Mouse (Mus musculus) neural tube, embryonic 10.5 days (tissue): ENCODE data around the gene Lrrc29.

Source experiments
- DNase-seq: peaks from one replicate; pipeline ENCODE4 v3.0.0-alpha.2; 2017; ENCODE audit warnings: low spot score; ENCODE audit errors: extremely low spot score

The Lrrc29 gene

GRCm38 (mm10) chr8:105345061-105345975, 19.2 kb upstream of the Lrrc29 start:
- DNase-seq, result no peak

GRCm38 (mm10) chr8:105343791-105344574, 17.9 kb upstream of the Lrrc29 start:
- no peak for DNase-seq

GRCm38 (mm10) chr8:105342768-105343167, 16.7 kb upstream of the Lrrc29 start:
- DNase-seq, result no peak

GRCm38 (mm10) chr8:105341399-105341798, 15.3 kb upstream of the Lrrc29 start:
- DNase-seq, result no peak

GRCm38 (mm10) chr8:105339886-105340635, 14.0 kb upstream of the Lrrc29 start:
- no peak for DNase-seq

GRCm38 (mm10) chr8:105338992-105339391, 12.9 kb upstream of the Lrrc29 start:
- DNase-seq, result no peak

GRCm38 (mm10) chr8:105336373-105337130, 10.5 kb upstream of the Lrrc29 start:
- DNase-seq, result no peak

GRCm38 (mm10) chr8:105332523-105332922, 6.4 kb upstream of the Lrrc29 start:
- DNase-seq, result no peak

- DNase-seq, result no peak
Measured at GRCm38 (mm10) chr8:105331931-105332330, 5.9 kb upstream of the Lrrc29 start.

GRCm38 (mm10) chr8:105331469-105331868, 5.4 kb upstream of the Lrrc29 start:
- DNase-seq, result no peak

GRCm38 (mm10) chr8:105330325-105330724, 4.2 kb upstream of the Lrrc29 start:
- no peak for DNase-seq

GRCm38 (mm10) chr8:105326968-105327367, 890 bp upstream of the Lrrc29 start:
- no peak for DNase-seq

GRCm38 (mm10) chr8:105325641-105326093, 411 bp downstream of the Lrrc29 start:
- no peak for DNase-seq

GRCm38 (mm10) chr8:105323183-105323582, 2.9 kb downstream of the Lrrc29 start:
- DNase-seq, result no peak

GRCm38 (mm10) chr8:105318662-105319190, 7.4 kb downstream of the Lrrc29 start:
- no peak for DNase-seq

GRCm38 (mm10) chr8:105317941-105318340, 8.1 kb downstream of the Lrrc29 start:
- no peak for DNase-seq

- no peak for DNase-seq
Measured at GRCm38 (mm10) chr8:105315073-105315769, 10.9 kb downstream of the Lrrc29 start.

GRCm38 (mm10) chr8:105313622-105314402, 12.3 kb downstream of the Lrrc29 start:
- no peak for DNase-seq

- DNase-seq, result no peak
Measured at GRCm38 (mm10) chr8:105312891-105313481, 13.1 kb downstream of the Lrrc29 start.
